Mouse (Mus musculus) thymus, adult 2 months (tissue): Measurements from ENCODE around the gene Slc8a1.

Experiments
- CTCF ChIP-seq: fragments of 200-500 bp; IDR thresholded peaks from 2 replicates; pipeline ENCODE4 v1.5.1; 2012; ENCODE audit warnings: mild to moderate bottlenecking, control low read depth, low read length, moderate library complexity, borderline replicate concordance; ENCODE audit not compliant: control insufficient read depth, poor library complexity, insufficient read depth; ENCODE audit errors: extremely low read depth
- POLR2A ChIP-seq: fragments of 200-500 bp; IDR thresholded peaks from 2 replicates; pipeline ENCODE4 v1.6.1; 2012; ENCODE audit warnings: mild to moderate bottlenecking, low read length, control low read depth, moderate library complexity; ENCODE audit not compliant: control insufficient read depth, poor library complexity, insufficient read depth; ENCODE audit errors: extremely low read depth

GRCm38 (mm10) chr17:81377195-81377594 lies 361.0 kb downstream of the Slc8a1 start:
- TF ChIP-seq CTCF (no peak), POLR2A (no peak)
